Mouse (Mus musculus) liver, embryonic 11.5 days (tissue): Measurements from ENCODE around the gene Car7. TPM values are rescaled to one million over a fixed set of nuclear protein-coding genes. Genes with fewer than 3 reads are reported as not detected.

Experiments
- ATAC-seq: fragments of 200-750 bp; cut with Nextera tagmentation; replicated peaks from 2 replicates; pipeline ENCODE4 v1.8.0; 2017; ENCODE audit warnings: moderate number of reproducible peaks, mild to moderate bottlenecking, moderate TSS enrichment, moderate library complexity; ENCODE audit not compliant: low FRiP score
- DNase-seq: peaks from one replicate; pipeline ENCODE4 v3.0.0-alpha.2; 2017; ENCODE audit warnings: low spot score
- H3K27ac ChIP-seq: fragments of 300-500 bp; sonication (generic); 2 replicates; pipeline ENCODE4 v1.5.1; 2014; ENCODE audit warnings: mild to moderate bottlenecking, low read depth, low read length, control low read depth
- H3K27me3 ChIP-seq: fragments of 300-500 bp; sonication (generic); replicated peaks from 2 replicates; pipeline ENCODE4 v1.6.1; 2014; ENCODE audit warnings: low read length, mixed read lengths; ENCODE audit not compliant: control insufficient read depth, insufficient read depth
- H3K36me3 ChIP-seq: fragments of 300-500 bp; sonication (generic); 2 replicates; pipeline ENCODE4 v1.6.1; 2014; ENCODE audit warnings: mild to moderate bottlenecking, low read length, moderate library complexity, mixed read lengths; ENCODE audit not compliant: control insufficient read depth, insufficient read depth
- H3K4me1 ChIP-seq: fragments of 300-500 bp; sonication (generic); replicated peaks from 2 replicates; pipeline ENCODE4 v1.6.1; 2014; ENCODE audit warnings: low read length, mixed read lengths; ENCODE audit not compliant: control insufficient read depth, insufficient read depth
- H3K4me2 ChIP-seq: fragments of 300-500 bp; sonication (generic); 2 replicates; pipeline ENCODE4 v1.6.1; 2014; ENCODE audit warnings: mild to moderate bottlenecking, control low read depth, moderate library complexity
- H3K4me3 ChIP-seq: fragments of 300-500 bp; sonication (generic); 2 replicates; pipeline ENCODE4 v1.5.1; 2014; ENCODE audit warnings: low read depth, low read length, control low read depth
- H3K9ac ChIP-seq: fragments of 300-500 bp; sonication (generic); 2 replicates; pipeline ENCODE4 v1.6.1; 2014; ENCODE audit warnings: low read depth, low read length, control low read depth
- H3K9me3 ChIP-seq: fragments of 300-500 bp; sonication (generic); 2 replicates; pipeline ENCODE4 v1.6.1; 2016; ENCODE audit warnings: low read length, inconsistent platforms, mixed read lengths; ENCODE audit not compliant: control insufficient read depth
- WGBS: fragments of 180-500 bp; shearing (Covaris S2); extraction: QIAGEN DNeasy Blood & Tissue Kit; methylation state at CpG from one replicate; pipeline ENCODE4 v1.1.7; 2014; 5-methylcytosine and 5-hydroxymethylcytosine counted together
- polyA plus RNA-seq: library from polyadenylated mRNA; unstranded; fragments of >200 nt; fragmentation: Nextera tagmentation; extraction: Ambion mirVana; gene quantifications from 2 replicates; pipeline ENCODE4 v1.2.1, GENCODE M21; 2014

The Car7 gene
- polyA plus RNA-seq, 1 experiment from 2014 or later, result 2.1 TPM

DNA sequence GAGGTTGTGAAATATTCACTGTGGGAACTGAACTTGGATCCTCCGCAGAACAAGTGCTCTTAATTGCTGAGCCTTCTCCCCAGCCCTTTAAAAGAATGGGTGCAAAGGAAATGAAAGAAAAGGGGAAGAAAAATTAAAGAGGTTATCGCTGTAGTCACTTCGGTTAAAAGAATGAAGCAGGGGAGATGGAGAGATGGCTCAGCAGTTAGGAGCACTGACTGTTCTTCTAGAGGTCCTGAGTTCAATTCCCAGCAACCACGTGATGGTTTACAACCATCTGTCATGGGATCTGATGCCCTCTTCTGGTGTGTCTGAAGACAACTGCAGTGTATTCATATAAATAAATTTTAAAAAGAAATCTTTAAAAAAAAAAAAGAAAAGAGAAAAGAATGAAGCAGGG lies 1.5 kb downstream of the Car7 start:
- Histone ChIP-seq H3K36me3 (no peaks in the 10 kb centered on the region; the same call in 1 of the 2 replicates), H3K27ac (no peak overlapping the region), H3K4me3 (peak overlapping the region; percentile 90), H3K9me3 (no peaks in the 10 kb centered on the region), H3K4me1 (peaks cover 5% of the 10 kb centered on the region), H3K27me3 (peaks cover 30% of the 10 kb centered on the region), H3K9ac (peak overlapping the region; percentile 34; the same call in 1 of the 2 replicates), H3K4me2 (peak overlapping the region; percentile 89)
- WGBS, result 73% methylated on average over 4 of the region's 4 CpGs
- no peak for ATAC-seq
- no peak for DNase-seq

- no peak for DNase-seq
- H3K9ac ChIP-seq, result no peak overlapping the region
- H3K4me1 ChIP-seq, result peaks cover 5% of the 10 kb centered on the region
- H3K4me3 ChIP-seq, result no peak overlapping the region
- no peaks in the 10 kb centered on the region for H3K36me3 ChIP-seq
- no peaks in the 10 kb centered on the region for H3K9me3 ChIP-seq
- no peak for ATAC-seq
- H3K27me3 ChIP-seq, result peaks cover 59% of the 10 kb centered on the region
- no peak overlapping the region for H3K4me2 ChIP-seq
- H3K27ac ChIP-seq, result no peak overlapping the region
- WGBS, result 83% methylated on average over 4 of the region's 4 CpGs
Measured at GRCm38 (mm10) chr8:104538896-104539295, 4.4 kb downstream of the Car7 start.

DNA sequence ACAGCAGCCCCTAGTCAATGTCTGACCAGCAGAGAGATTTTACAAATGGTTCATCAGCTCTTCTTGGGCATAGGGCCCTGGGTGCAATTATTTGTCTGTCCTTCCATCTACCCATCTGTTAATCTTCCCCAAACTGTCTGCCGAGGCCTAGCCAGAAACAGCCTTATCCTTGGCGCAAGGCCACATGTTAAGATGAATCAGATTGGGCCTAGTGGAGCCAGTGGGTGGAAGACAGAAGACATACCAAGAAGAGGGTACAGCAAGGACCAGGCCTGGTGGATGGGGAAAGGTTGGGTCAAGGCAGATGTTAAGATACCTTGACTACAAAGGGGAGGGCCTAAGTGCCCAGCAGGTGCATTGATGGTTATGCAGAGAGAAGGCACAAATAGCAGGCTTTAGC lies 5.1 kb downstream of the Car7 start:
- no peak for ATAC-seq
- no peak overlapping the region for H3K4me3 ChIP-seq
- DNase-seq, result no peak
- no peaks in the 10 kb centered on the region for H3K36me3 ChIP-seq
- H3K4me2 ChIP-seq, result no peak overlapping the region
- H3K9me3 ChIP-seq, result no peaks in the 10 kb centered on the region
- H3K27me3 ChIP-seq, result peaks cover 64% of the 10 kb centered on the region
- H3K27ac ChIP-seq, result no peak overlapping the region
- no peak overlapping the region for H3K9ac ChIP-seq
- peaks cover 5% of the 10 kb centered on the region for H3K4me1 ChIP-seq
- WGBS, result 81% methylated on average over 2 of the region's 2 CpGs

DNA sequence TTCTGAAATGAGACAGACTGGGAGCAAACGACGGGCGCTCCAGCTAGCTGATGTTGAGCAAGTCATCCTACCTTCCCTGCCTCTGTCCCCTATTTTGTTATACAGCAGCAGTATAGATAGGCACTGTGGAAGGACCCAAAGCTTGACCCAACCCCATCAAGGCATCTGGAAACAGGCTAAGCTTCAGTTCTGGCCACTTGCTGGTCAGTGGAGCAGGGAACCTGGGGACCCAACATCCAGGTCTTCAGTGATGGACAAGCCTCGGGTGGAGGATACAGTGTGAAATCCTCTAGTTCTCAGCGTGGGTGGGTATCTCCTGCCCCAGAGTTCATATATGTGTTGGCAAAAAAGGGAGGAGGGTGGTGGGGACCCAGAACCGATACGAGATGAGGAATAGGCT lies 5.7 kb downstream of the Car7 start:
- Histone ChIP-seq H3K27ac (no peak overlapping the region), H3K4me3 (peak overlapping the region; percentile 51; the same call in 1 of the 2 replicates), H3K4me1 (peaks cover 5% of the 10 kb centered on the region), H3K36me3 (no peaks in the 10 kb centered on the region), H3K9me3 (no peaks in the 10 kb centered on the region), H3K27me3 (peaks cover 64% of the 10 kb centered on the region), H3K9ac (no peak overlapping the region), H3K4me2 (peak overlapping the region; percentile 84)
- DNase-seq (no peak), ATAC-seq (0 out of 2 replicates have a peak, but pooled peaks have one; percentile 2)
- 28% methylated on average over 7 of the region's 7 CpGs for WGBS

DNA sequence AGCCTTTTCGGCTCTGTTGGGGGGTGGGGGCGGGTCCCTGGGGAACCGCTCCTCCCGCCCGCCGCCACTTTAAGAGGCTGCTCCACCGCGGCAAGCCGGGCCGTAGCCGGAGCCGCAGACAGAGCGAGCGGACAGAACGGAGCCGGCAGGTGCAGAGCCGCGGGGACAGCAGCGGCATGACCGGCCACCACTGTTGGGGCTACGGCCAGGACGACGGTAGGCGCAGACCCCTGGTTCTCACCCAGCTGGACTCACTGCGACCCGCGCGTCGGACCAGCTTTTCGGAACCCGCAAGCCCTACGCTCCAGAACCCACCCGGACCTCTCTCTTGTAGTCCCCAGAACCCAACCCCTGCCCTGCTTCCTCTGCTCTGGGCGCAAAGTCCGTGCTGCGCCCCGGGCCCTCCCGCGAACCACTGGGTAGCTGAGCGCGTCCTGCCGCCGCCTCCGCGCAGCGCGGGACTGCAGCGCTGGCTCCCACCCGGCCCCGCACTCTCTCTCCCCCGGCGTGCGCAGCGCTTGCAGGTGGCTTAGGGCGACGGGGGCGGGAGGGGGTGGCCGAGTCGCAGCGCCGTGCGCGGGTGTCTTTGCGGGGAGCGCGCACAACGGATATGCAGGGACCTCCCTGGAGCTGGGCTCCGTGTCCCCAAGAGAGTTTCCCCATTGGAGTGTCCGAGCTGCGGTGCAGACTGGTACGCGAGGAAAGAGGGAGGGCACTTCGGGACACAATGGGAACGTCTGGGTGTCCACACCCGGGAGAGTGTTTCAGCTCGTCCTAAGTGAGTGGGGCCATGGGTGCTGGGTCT lies 6.4 kb downstream of the Car7 start:
- peak overlapping the region; percentile 51 for H3K4me3 ChIP-seq
- peak overlapping the region; percentile 84 for H3K4me2 ChIP-seq
- DNase-seq (no peak), ATAC-seq (peak; percentile 38; the same call in 1 of the 2 replicates)
- H3K27me3 ChIP-seq, result peaks cover 67% of the 10 kb centered on the region
- WGBS, result under 1% methylated on average over 71 of the region's 76 CpGs
- H3K4me1 ChIP-seq, result peaks cover 5% of the 10 kb centered on the region; the same call in 1 of the 2 replicates
- H3K27ac ChIP-seq, result no peak overlapping the region
- no peaks in the 10 kb centered on the region for H3K36me3 ChIP-seq
- no peak overlapping the region for H3K9ac ChIP-seq
- H3K9me3 ChIP-seq, result no peaks in the 10 kb centered on the region

- peaks cover 5% of the 10 kb centered on the region; the same call in 1 of the 2 replicates for H3K4me1 ChIP-seq
- 14% methylated on average over 8 of the region's 8 CpGs for WGBS
- H3K9me3 ChIP-seq, result no peaks in the 10 kb centered on the region
- no peaks in the 10 kb centered on the region for H3K36me3 ChIP-seq
- ATAC-seq (no peak), DNase-seq (no peak)
- no peak overlapping the region for H3K27ac ChIP-seq
- peak overlapping the region; percentile 51 for H3K4me3 ChIP-seq
- peak overlapping the region; percentile 84 for H3K4me2 ChIP-seq
- peaks cover 67% of the 10 kb centered on the region for H3K27me3 ChIP-seq
- no peak overlapping the region for H3K9ac ChIP-seq
Measured at GRCm38 (mm10) chr8:104541515-104541880, 7.0 kb downstream of the Car7 start.

GRCm38 (mm10) chr8:104542160-104542559 lies 7.7 kb downstream of the Car7 start:
- 19% methylated on average over 11 of the region's 11 CpGs for WGBS
- H3K36me3 ChIP-seq, result no peaks in the 10 kb centered on the region
- H3K27ac ChIP-seq, result no peak overlapping the region
- H3K9me3 ChIP-seq, result no peaks in the 10 kb centered on the region
- no peak overlapping the region; the same call in 1 of the 2 replicates for H3K4me2 ChIP-seq
- peaks cover 5% of the 10 kb centered on the region; the same call in 1 of the 2 replicates for H3K4me1 ChIP-seq
- H3K27me3 ChIP-seq, result peaks cover 67% of the 10 kb centered on the region
- no peak overlapping the region for H3K4me3 ChIP-seq
- no peak for ATAC-seq
- no peak overlapping the region for H3K9ac ChIP-seq
- DNase-seq, result no peak

GRCm38 (mm10) chr8:104543440-104544045 lies 9.1 kb downstream of the Car7 start:
- H3K27ac ChIP-seq, result no peak overlapping the region
- no peaks in the 10 kb centered on the region for H3K36me3 ChIP-seq
- peaks cover 5% of the 10 kb centered on the region; the same call in 1 of the 2 replicates for H3K4me1 ChIP-seq
- DNase-seq (peak; percentile 20), ATAC-seq (no peak)
- no peak overlapping the region for H3K4me3 ChIP-seq
- no peak overlapping the region for H3K4me2 ChIP-seq
- WGBS, result 81% methylated on average over 8 of the region's 8 CpGs
- no peak overlapping the region for H3K9ac ChIP-seq
- no peaks in the 10 kb centered on the region for H3K9me3 ChIP-seq
- peaks cover 60% of the 10 kb centered on the region for H3K27me3 ChIP-seq
